Mouse (Mus musculus): ENCODE measurements at regions not wholly inside any gene's neighbourhood (a gene's known extent, or its start where the extent isn't known, plus 50 kb on each side); places are given as distances from the start of the nearest gene placed in this dataset.

- TF ChIP-seq CTCF (IDR thresholded peaks at IDR 0.05; ENCODE audit: insufficient read depth, low read length) (no peak), POLR2A (IDR thresholded peaks at IDR 0.05; ENCODE audit: borderline replicate concordance, extremely low read depth, low read depth, low read length) (no peak)
These were observed 147.1 kb upstream of the Jarid2 start for GRCm38 (mm10) chr13:44581947-44582766.

All from lung, adult 2 months (tissue).